Mouse (Mus musculus) ES-Bruce4 (cell line): ENCODE data around the gene Itgb7.

Source experiments
- CTCF ChIP-seq: IDR thresholded peaks from one replicate; pipeline ENCODE4 v1.8.1; 2011; ENCODE audit warnings: low read depth, low read length
- EP300 ChIP-seq: IDR thresholded peaks from 2 replicates; pipeline ENCODE4 v1.6.1; 2011; ENCODE audit warnings: low read depth, low read length; ENCODE audit not compliant: insufficient read depth

DNA sequence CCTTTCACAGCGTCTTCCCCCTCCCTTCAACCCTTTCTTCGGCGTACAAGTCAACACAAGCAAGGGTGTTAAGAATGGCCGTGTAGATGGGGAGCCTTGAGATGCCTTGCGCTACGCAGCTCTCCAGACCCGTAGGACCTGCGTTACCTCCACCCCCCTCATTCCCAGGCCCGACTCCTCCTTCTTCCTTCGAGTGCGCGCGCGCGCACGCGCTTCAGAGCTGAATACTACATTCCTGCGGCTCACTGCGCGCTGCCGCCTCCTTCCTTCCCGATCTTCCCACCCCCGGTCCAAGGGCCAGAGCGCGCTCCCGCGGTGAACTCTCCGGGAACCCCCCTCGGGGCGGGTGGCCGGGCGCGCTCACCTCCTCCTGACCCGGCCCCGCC is 15.1 kb upstream of the Itgb7 start:
- TF ChIP-seq CTCF (no peak), EP300 (peak; percentile 79)
